Mouse (Mus musculus) CH12.LX (cell line): ENCODE data around the gene Gm37419. TPM values are rescaled to one million over a fixed set of nuclear protein-coding genes. Genes with fewer than 3 reads are reported as not detected.

Source experiments
- DNase-seq: peaks from one replicate; pipeline ENCODE4 v3.0.0-alpha.2; 2013; ENCODE audit errors: extremely low read depth
- H3K27ac ChIP-seq: 2 replicates; pipeline ENCODE4 v1.5.1; 2012; ENCODE audit warnings: low read depth, mild to moderate bottlenecking, control low read depth, moderate library complexity; ENCODE audit not compliant: insufficient read depth
- H3K27me3 ChIP-seq: replicated peaks from 2 replicates; pipeline ENCODE3; 2012; ENCODE audit warnings: inconsistent platforms
- H3K36me3 ChIP-seq, 2 experiments: replicated peaks in 1 of 2; 2 replicates each; pipeline versions ENCODE3 to v1.6.1; 2012; ENCODE audit warnings: inconsistent platforms in 1 of 2, low read length in 1 of 2, mild to moderate bottlenecking in 1 of 2, mixed read lengths in 1 of 2, moderate library complexity in 1 of 2; ENCODE audit not compliant: control insufficient read depth in 1 of 2, insufficient read depth in 1 of 2
- H3K4me1 ChIP-seq, 2 experiments: 2 replicates each; pipeline ENCODE4 v1.6.1; 2012; ENCODE audit warnings: inconsistent platforms in 1 of 2, moderate library complexity in 1 of 2; ENCODE audit not compliant: insufficient read depth in 2 of 2, control insufficient read depth in 1 of 2
- H3K4me2 ChIP-seq: 2 replicates; pipeline ENCODE4 v1.6.1; 2012; ENCODE audit warnings: low read depth, mild to moderate bottlenecking, control low read depth; ENCODE audit not compliant: poor library complexity, insufficient read depth, severe bottlenecking
- H3K4me3 ChIP-seq, 3 experiments: fragments of 150-350 bp in 1 of 3; sonication (generic) in 1 of 3; replicated peaks in 1 of 3; 2 replicates each; pipeline versions ENCODE3 to v1.5.1; 2011 to 2012; ENCODE audit warnings: low read depth in 2 of 3, low read length in 2 of 3, mild to moderate bottlenecking in 2 of 3, moderate library complexity in 2 of 3, control low read depth in 1 of 3, improper control_type of control experiment in 1 of 3, inconsistent platforms in 1 of 3, mixed read lengths in 1 of 3; ENCODE audit not compliant: poor library complexity in 1 of 3
- H3K79me2 ChIP-seq: replicated peaks from 2 replicates; pipeline ENCODE4 v1.6.1; 2012; ENCODE audit warnings: mild to moderate bottlenecking, moderate library complexity; ENCODE audit not compliant: control insufficient read depth, poor library complexity, insufficient read depth, severe bottlenecking; ENCODE audit errors: extremely low read depth
- H3K9ac ChIP-seq: 2 replicates; pipeline ENCODE4 v1.6.1; 2012; ENCODE audit warnings: low read depth, mild to moderate bottlenecking, control low read depth, moderate library complexity; ENCODE audit not compliant: insufficient read depth
- H3K9me3 ChIP-seq: replicated peaks from 2 replicates; pipeline ENCODE3; 2012; ENCODE audit warnings: low read length, inconsistent platforms, mixed read lengths
- CHD1 ChIP-seq: IDR thresholded peaks from 2 replicates; pipeline ENCODE4 v1.6.1; 2012; ENCODE audit warnings: low read depth, low read length, improper control_type of control experiment, inconsistent platforms
- E2F4 ChIP-seq: IDR thresholded peaks from 2 replicates; pipeline ENCODE4 v1.6.1; 2011; ENCODE audit warnings: low read depth, low read length, improper control_type of control experiment; ENCODE audit not compliant: insufficient replicate concordance
- EP300 ChIP-seq: IDR thresholded peaks from 2 replicates; pipeline ENCODE4 v1.6.1; 2011; ENCODE audit warnings: low read length, improper control_type of control experiment
- ETS1 ChIP-seq: conservative IDR thresholded peaks from 2 replicates; pipeline ENCODE4 v1.6.1; 2012; ENCODE audit warnings: low read depth, mild to moderate bottlenecking, inconsistent platforms, low read length, improper control_type of control experiment, moderate library complexity
- GABPA ChIP-seq: IDR thresholded peaks from 2 replicates; pipeline ENCODE4 v1.6.1; 2012; ENCODE audit warnings: low read depth, low read length, improper control_type of control experiment, inconsistent platforms; ENCODE audit not compliant: insufficient replicate concordance
- HCFC1 ChIP-seq: IDR thresholded peaks from 2 replicates; pipeline ENCODE4 v1.6.1; 2012; ENCODE audit warnings: low read depth, mild to moderate bottlenecking, inconsistent platforms, low read length, improper control_type of control experiment
- JUND ChIP-seq: conservative IDR thresholded peaks from 2 replicates; pipeline ENCODE4 v1.6.1; 2011; ENCODE audit warnings: low read depth, low read length, improper control_type of control experiment
- MAFK ChIP-seq: IDR thresholded peaks from 2 replicates; pipeline ENCODE4 v1.6.1; 2011; ENCODE audit warnings: low read length, improper control_type of control experiment; ENCODE audit not compliant: insufficient replicate concordance
- MAX ChIP-seq: IDR thresholded peaks from 2 replicates; pipeline ENCODE4 v1.6.1; 2011; ENCODE audit warnings: low read length, improper control_type of control experiment
- MEF2A ChIP-seq: IDR thresholded peaks from 2 replicates; pipeline ENCODE4 v1.6.1; 2014; ENCODE audit warnings: low read depth, mild to moderate bottlenecking, inconsistent platforms, low read length, improper control_type of control experiment, borderline replicate concordance
- MXI1 ChIP-seq: IDR thresholded peaks from 2 replicates; pipeline ENCODE4 v1.6.1; 2011; ENCODE audit warnings: mild to moderate bottlenecking, low read depth, low read length, improper control_type of control experiment
- NELFE ChIP-seq: IDR thresholded peaks from 2 replicates; pipeline ENCODE4 v1.6.1; 2011; ENCODE audit warnings: low read depth, low read length, improper control_type of control experiment
- NRF1 ChIP-seq: IDR thresholded peaks from 2 replicates; pipeline ENCODE4 v1.6.1; 2014; ENCODE audit warnings: low read depth, mild to moderate bottlenecking, inconsistent platforms, low read length, improper control_type of control experiment, moderate library complexity
- PAX5 ChIP-seq: IDR thresholded peaks from 2 replicates; pipeline ENCODE4 v1.6.1; 2012; ENCODE audit warnings: low read length, inconsistent platforms, mixed read lengths
- RAD21 ChIP-seq: IDR thresholded peaks from 2 replicates; pipeline ENCODE4 v1.6.1; 2011; ENCODE audit warnings: low read depth, mild to moderate bottlenecking, low read length, improper control_type of control experiment, moderate library complexity
- RCOR1 ChIP-seq: conservative IDR thresholded peaks from 2 replicates; pipeline ENCODE4 v1.6.1; 2012; ENCODE audit warnings: low read depth, mild to moderate bottlenecking, inconsistent platforms, low read length, improper control_type of control experiment
- TBP ChIP-seq: conservative IDR thresholded peaks from 2 replicates; pipeline ENCODE4 v1.6.1; 2011; ENCODE audit warnings: low read depth, low read length, improper control_type of control experiment
- ZKSCAN1 ChIP-seq: IDR thresholded peaks from 2 replicates; pipeline ENCODE4 v1.6.1; 2012; ENCODE audit warnings: low read depth, inconsistent platforms, low read length, improper control_type of control experiment, borderline replicate concordance
- ZMIZ1 ChIP-seq: IDR thresholded peaks from 2 replicates; pipeline ENCODE4 v1.6.1; 2012; ENCODE audit warnings: low read depth, mild to moderate bottlenecking, inconsistent platforms, low read length, improper control_type of control experiment
- dilution Hi-C: fragments of 300-500 bp; cut with MboI; formaldehyde crosslinking; loops from 2 replicates; pipeline ENCODE4 v1.14.3; 2020; ENCODE audit warnings: low sequenced_read_pairs; ENCODE audit not compliant: extremely low pct_unique_long_range_greater_than_20kb, extremely low pct_ligation_motif_present
- in situ Hi-C: fragments of 300-500 bp; cut with MboI; formaldehyde crosslinking; loops from 3 replicates; pipeline ENCODE4 v1.14.3; 2019; ENCODE audit warnings: low sequenced_read_pairs, low pct_ligation_motif_present, low pct_unique_long_range_greater_than_20kb, mixed read lengths
- polyA plus RNA-seq: library from polyadenylated mRNA; unstranded; fragments of >175 nt; gene quantifications from 2 replicates; pipeline ENCODE4 v1.2.1, GENCODE M21; 2012; ENCODE audit warnings: low read depth; ENCODE audit not compliant: insufficient read length
- total RNA-seq, 2 experiments: library from RNA; depleted of rRNA; stranded (reverse); fragments of 300-350 nt in 1 of 2; fragments of >200 nt in 1 of 2; gene quantifications; 2 replicates each; pipeline ENCODE4 v1.2.3; 2012 to 2014

Gene Gm37419
- total and polyA plus RNA-seq, 3 experiments = not detected

DNA sequence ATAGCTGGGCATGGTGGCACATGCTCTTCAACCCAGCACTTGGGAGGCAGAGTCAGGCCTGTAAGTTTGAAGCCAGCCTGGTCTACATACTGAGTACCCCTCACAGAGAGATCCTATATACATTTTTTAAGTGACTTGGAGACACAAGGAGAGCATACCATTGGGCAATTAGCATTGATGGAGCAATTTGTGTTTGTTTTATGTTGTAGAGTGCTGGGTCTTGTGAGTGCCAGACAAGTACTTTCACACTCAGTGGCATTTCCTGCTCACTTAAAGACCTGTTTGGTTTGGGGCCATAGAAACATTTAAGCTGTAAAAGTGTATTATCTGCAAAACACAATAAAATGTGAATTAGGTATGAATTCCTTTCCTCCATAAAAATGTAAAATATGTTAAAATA, 47.5 kb downstream of the Gm37419 start:
- Histone ChIP-seq H3K4me2 (no peak overlapping the region), H3K4me1 (0 out of 4 replicates have a peak, but pooled peaks cover 0 to 2% of the 10 kb centered on the region in 2 experiments), H3K36me3 (no peaks in the 10 kb centered on the region), H3K9ac (no peak overlapping the region), H3K4me3 (no peak overlapping the region), H3K9me3 (peaks cover 3% of the 10 kb centered on the region), H3K79me2 (no peaks in the 10 kb centered on the region), H3K27ac (no peak overlapping the region), H3K27me3 (no peaks in the 10 kb centered on the region)
- no peak for DNase-seq
- in situ Hi-C loops (no loop called here), dilution Hi-C loops (no loop called here)
- TF ChIP-seq NELFE (no peak), MEF2A (no peak), GABPA (no peak)

DNA sequence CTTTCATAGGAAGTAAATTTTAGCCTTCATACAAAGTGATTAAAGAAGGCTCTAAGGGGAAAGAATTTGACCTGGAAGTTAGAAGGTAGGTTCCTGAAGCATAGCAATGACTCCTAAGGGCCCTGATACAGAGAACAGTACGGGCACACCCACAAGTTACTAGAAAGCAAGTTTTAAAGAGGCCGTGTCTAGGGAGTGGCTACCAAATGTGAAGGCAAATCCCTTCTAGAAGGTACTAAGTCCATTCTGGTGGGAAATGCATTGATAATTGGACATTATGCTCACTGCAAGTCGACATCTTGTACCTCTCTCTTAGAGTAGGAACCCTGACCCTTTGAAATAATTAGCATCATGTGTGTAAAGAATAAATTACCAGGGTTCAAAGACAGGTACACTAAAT, 48.1 kb downstream of the Gm37419 start:
- no peak for TF ChIP-seq E2F4
- TF ChIP-seq EP300 = no peak
- TF ChIP-seq ETS1 = no peak
- no peak for TF ChIP-seq ZMIZ1
- TF ChIP-seq NRF1 = no peak
- no peak for TF ChIP-seq JUND
- TF ChIP-seq ZKSCAN1 = no peak
- TF ChIP-seq MAX = no peak
- TF ChIP-seq PAX5 = no peak
- TF ChIP-seq CHD1 = no peak
- TF ChIP-seq RAD21 = no peak
- no peak for TF ChIP-seq HCFC1
- no peak for TF ChIP-seq MXI1
- TF ChIP-seq MAFK = no peak
- no peak for TF ChIP-seq TBP
- TF ChIP-seq RCOR1 = no peak
- Histone ChIP-seq H3K36me3 (no peaks in the 10 kb centered on the region), H3K9me3 (peaks cover 3% of the 10 kb centered on the region), H3K27ac (no peak overlapping the region), H3K79me2 (no peaks in the 10 kb centered on the region), H3K4me1 (0 out of 4 replicates have a peak, but pooled peaks cover 0 to 2% of the 10 kb centered on the region in 2 experiments), H3K4me3 (no peak overlapping the region), H3K27me3 (no peaks in the 10 kb centered on the region), H3K9ac (no peak overlapping the region), H3K4me2 (no peak overlapping the region)
- dilution Hi-C loops = no loop called here
- in situ Hi-C loops = no loop called here
- DNase-seq = no peak

Other genes with a start within 250 kb of the Gm37419 start
- gene Sst, start 97.5 kb upstream of the Gm37419 start, total RNA-seq (2012; rRNA removed) = not detected in 2 replicates
- gene Sst, start 97.5 kb upstream of the Gm37419 start, total RNA-seq (2014; rRNA removed) = not detected in 2 replicates
- not detected in 2 replicates for gene Sst, start 97.5 kb upstream of the Gm37419 start, polyA plus RNA-seq
- not detected in 2 replicates for gene Rtp2, start 56.1 kb upstream of the Gm37419 start, total RNA-seq (2012; rRNA removed)
- gene Rtp2, start 56.1 kb upstream of the Gm37419 start, total RNA-seq (2014; rRNA removed) = not detected in 2 replicates
- not detected in 2 replicates for gene Rtp2, start 56.1 kb upstream of the Gm37419 start, polyA plus RNA-seq
- gene Bcl6, start 370 bp downstream of the Gm37419 start, total RNA-seq (2012; rRNA removed) = 0.17 and 0.25 TPM in 2 replicates
- gene Bcl6, start 370 bp downstream of the Gm37419 start, total RNA-seq (2014; rRNA removed) = 0.20 and 0.27 TPM in 2 replicates
- gene Bcl6, start 370 bp downstream of the Gm37419 start, polyA plus RNA-seq = 0.60 and 0.72 TPM in 2 replicates